17 mouse cellular contexts compared by ENCODE assay signal in the genomic region with DNA sequence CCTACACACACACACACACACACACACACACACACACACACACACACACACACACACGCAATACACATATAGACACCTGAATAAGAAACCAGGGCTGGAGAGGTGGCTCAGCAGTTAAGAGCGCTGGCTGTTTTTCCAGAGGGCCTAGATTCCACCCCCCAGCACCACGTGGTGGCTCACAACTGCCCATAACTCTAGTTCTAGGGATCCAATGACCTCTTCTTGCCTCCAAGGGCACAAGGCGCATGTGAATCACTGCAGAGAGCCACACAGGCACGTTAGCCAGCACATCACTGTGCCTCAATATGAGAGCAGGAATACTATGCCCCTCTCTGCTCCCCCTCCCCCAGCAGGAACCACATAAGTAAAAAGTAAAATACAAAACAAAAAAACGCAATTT. TPM values are rescaled to one million over a fixed set of nuclear protein-coding genes. Genes with fewer than 3 reads are reported as not detected.
DNase-seq lines count a peak whose midpoint lies in the region; ATAC-seq lines count a peak whose summit lies in the region.
"Had no signal": no experiment of that assay in that cellular context is flagged by ENCODE, and none has a peak within 500 bp of the region (broad histone marks: within the 10 kb centered on the region; RNA-seq: fewer than 3 reads in every experiment).

No protein-coding gene starts in this region.

- no peak overlapping the region for H3K4me3 ChIP-seq in midbrain, embryonic 10.5 days
- H3K4me3 ChIP-seq: forebrain, embryonic 10.5 days; hindbrain, embryonic 12.5 days; limb, embryonic 13.5 days; liver, embryonic 13.5 days; midbrain, embryonic 12.5 days had no signal

- peaks cover 34% of the 10 kb centered on the region for H3K4me1 ChIP-seq in midbrain, embryonic 10.5 days

- ATAC-seq in cerebellum, adult (ENCODE audit: insufficient number of reproducible peaks, low FRiP score, low TSS enrichment) = no peak
- ATAC-seq: CD4-positive, CD25-positive, alpha-beta regulatory T cell, adult 4 months; forebrain, postnatal 0 days had no signal

- H3K36me3 ChIP-seq in midbrain, embryonic 10.5 days = peaks cover 59% of the 10 kb centered on the region

- no peak overlapping the region for H3K27ac ChIP-seq in midbrain, embryonic 10.5 days (replicated peaks)
- H3K27ac ChIP-seq: forebrain, embryonic 10.5 days; hindbrain, embryonic 12.5 days; limb, embryonic 13.5 days; liver, embryonic 13.5 days; midbrain, embryonic 12.5 days had no signal

- no peaks in the 10 kb centered on the region for H3K9me3 ChIP-seq in midbrain, embryonic 10.5 days (replicated peaks)
- H3K9me3 ChIP-seq: forebrain, embryonic 10.5 days; hindbrain, embryonic 12.5 days; limb, embryonic 13.5 days; liver, embryonic 13.5 days; midbrain, embryonic 12.5 days had no signal

- peaks cover 16% of the 10 kb centered on the region for H3K27me3 ChIP-seq in midbrain, embryonic 10.5 days (ENCODE audit: low read depth, poor library complexity, severe bottlenecking)
- H3K27me3 ChIP-seq: limb, embryonic 13.5 days; liver, embryonic 13.5 days had no signal

- peak; percentile 87 for DNase-seq in adrenal gland, adult 2 months
- DNase-seq in adrenal gland, postnatal 4 days (ENCODE audit: low spot score in 2 of 2) = no peak
- peak; percentile 65 for DNase-seq in kidney, adult 18-20 months
- DNase-seq in kidney, postnatal 4 days = no peak
- DNase-seq in adrenal gland, postnatal 10 days = peak; percentile 73
- peak; percentile 57 for DNase-seq in kidney, postnatal 14 days
- no peak for DNase-seq in midbrain, embryonic 10.5 days (ENCODE audit: low spot score)
- DNase-seq: cerebellum, adult 2 months; forebrain, postnatal 0 days; liver, embryonic 13.5 days; lung, embryonic 14.5 days had no signal

- WGBS in midbrain, embryonic 10.5 days = 85% methylated on average over 6 of the region's 6 CpGs

RNA-seq across cellular contexts. Expression of gene Mif4gd, which starts 4.1 kb away (rescaled TPM):
- 100 to 1,000 TPM in 1 of 2 experiments, 10 to 100 TPM in 1; 92.5 to 170 TPM for total RNA-seq in adrenal gland, adult 2 months (2021)
- 182 and 243 TPM in 2 replicates for polyA plus RNA-seq in adrenal gland, adult 2 months (2012; rRNA removed)
- total RNA-seq in adrenal gland, postnatal 4 days (2021) = 100 to 1,000 TPM; 150 to 165 TPM
- 100 to 1,000 TPM; 110 to 140 TPM for total RNA-seq in adrenal gland, postnatal 10 days (2021)
- polyA plus RNA-seq in midbrain, embryonic 10.5 days (2016; fragmentation: Nextera tagmentation; extraction: Ambion mirVana) = 18.5 and 20.6 TPM in 2 replicates

RNA-seq across cellular contexts. Expression of gene Slc25a19, which starts 11.2 kb away (rescaled TPM):
- total RNA-seq in adrenal gland, adult 2 months (2021) = 100 to 1,000 TPM; 117 to 132 TPM
- 156 and 170 TPM in 2 replicates for polyA plus RNA-seq in adrenal gland, adult 2 months (2012; rRNA removed)
- 10 to 100 TPM; 58.4 to 69.9 TPM for total RNA-seq in adrenal gland, postnatal 4 days (2021)
- total RNA-seq in adrenal gland, postnatal 10 days (2021) = 100 to 1,000 TPM; 169 to 231 TPM
- polyA plus RNA-seq in midbrain, embryonic 10.5 days (2016; fragmentation: Nextera tagmentation; extraction: Ambion mirVana) = 24.9 and 25.8 TPM in 2 replicates

RNA-seq across cellular contexts. Expression of gene Gga3, which starts 13.0 kb away (rescaled TPM):
- 10 to 100 TPM; 21.8 to 38.7 TPM for total RNA-seq in adrenal gland, adult 2 months (2021)
- 22.6 and 38.9 TPM in 2 replicates for polyA plus RNA-seq in adrenal gland, adult 2 months (2012; rRNA removed)
- 10 to 100 TPM; 29.1 to 34.6 TPM for total RNA-seq in adrenal gland, postnatal 4 days (2021)
- 10 to 100 TPM; 20.0 to 35.9 TPM for total RNA-seq in adrenal gland, postnatal 10 days (2021)
- polyA plus RNA-seq in midbrain, embryonic 10.5 days (2016; fragmentation: Nextera tagmentation; extraction: Ambion mirVana) = 34.1 and 35.4 TPM in 2 replicates

RNA-seq across cellular contexts. Expression of gene Mrps7, which starts 13.2 kb away (rescaled TPM):
- total RNA-seq in adrenal gland, adult 2 months (2021) = 100 to 1,000 TPM in 1 of 2 experiments, 10 to 100 TPM in 1; 99.9 to 121 TPM
- 31.8 and 33.5 TPM in 2 replicates for polyA plus RNA-seq in adrenal gland, adult 2 months (2012; rRNA removed)
- total RNA-seq in adrenal gland, postnatal 4 days (2021) = 10 to 100 TPM; 72.9 to 77.3 TPM
- 10 to 100 TPM; 92.1 to 92.6 TPM for total RNA-seq in adrenal gland, postnatal 10 days (2021)
- 106 and 107 TPM in 2 replicates for polyA plus RNA-seq in midbrain, embryonic 10.5 days (2016; fragmentation: Nextera tagmentation; extraction: Ambion mirVana)

RNA-seq across cellular contexts. Expression of gene Nup85, which starts 52.7 kb away (rescaled TPM):
- total RNA-seq in adrenal gland, adult 2 months (2021) = 10 to 100 TPM; 32.5 to 46.0 TPM
- polyA plus RNA-seq in adrenal gland, adult 2 months (2012; rRNA removed) = 24.7 and 28.9 TPM in 2 replicates
- 10 to 100 TPM; 68.9 to 73.6 TPM for total RNA-seq in adrenal gland, postnatal 4 days (2021)
- total RNA-seq in adrenal gland, postnatal 10 days (2021) = 10 to 100 TPM; 44.4 to 48.7 TPM
- polyA plus RNA-seq in midbrain, embryonic 10.5 days (2016; fragmentation: Nextera tagmentation; extraction: Ambion mirVana) = 229 and 265 TPM in 2 replicates

Comparison
In these comparisons a context has a peak if more than half of its experiments do, and no peak if none do; other contexts are left out.
1. DNase-seq: peak in adrenal gland, adult 2 months (single experiment), kidney, adult 18-20 months (single experiment), adrenal gland, postnatal 10 days (single experiment) and kidney, postnatal 14 days (single experiment); none in adrenal gland, postnatal 4 days (0 of 2), kidney, postnatal 4 days (0 of 2) and midbrain, embryonic 10.5 days (single experiment).